Mouse (Mus musculus) activated CD4-positive, CD25-positive, alpha-beta regulatory T cell, adult 9 weeks (primary cell): Measurements from ENCODE around the gene Gm21149. TPM values are rescaled to one million over a fixed set of nuclear protein-coding genes. Genes with fewer than 3 reads are reported as not detected.

Experiments
- polyA plus RNA-seq: library from polyadenylated mRNA; unstranded; fragments of 100-300 nt; shearing (Covaris generic); gene quantifications from one replicate; pipeline ENCODE4 v1.2.1, GENCODE M21; 2017

Gm21149 gene
- polyA plus RNA-seq = not detected

GRCm38 (mm10) chr5:15476423-15476822 lies at the start of gene Gm21149:
Gene Gm21149, minus strand, starts transcription at chr5:15476523.

Other genes with a start within 250 kb of the Gm21149 start
- gene Gm21190, start 52.7 kb upstream of the Gm21149 start, polyA plus RNA-seq = not detected
- gene Gm21083, start 100.8 kb upstream of the Gm21149 start, polyA plus RNA-seq = not detected
- not detected for gene Speer4d, start 142.5 kb upstream of the Gm21149 start, polyA plus RNA-seq
- gene 4930572O03Rik, start 180.5 kb upstream of the Gm21149 start, polyA plus RNA-seq = not detected
- not detected for gene Speer4c, start 237.7 kb upstream of the Gm21149 start, polyA plus RNA-seq